In the genomic region with DNA sequence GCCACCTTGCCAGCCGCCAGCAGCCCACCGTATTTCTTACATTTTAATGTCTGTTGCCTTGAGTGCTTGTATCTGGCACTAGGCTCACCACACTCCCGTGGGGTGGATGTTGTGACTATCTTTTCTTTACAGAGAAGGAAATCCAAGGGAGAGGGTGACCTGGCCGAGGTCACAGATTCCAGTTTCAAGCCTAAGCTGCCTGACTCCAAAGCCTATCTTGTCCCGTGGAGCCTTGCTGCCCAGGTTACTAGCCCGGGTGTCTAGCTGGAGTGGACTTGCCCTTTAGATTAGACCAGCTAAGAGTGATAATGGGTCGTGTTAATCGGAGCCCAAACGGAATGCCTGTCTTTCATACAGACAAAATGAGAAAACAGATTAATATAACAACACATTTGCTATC, we compare ENCODE assay signal across 10 mouse cellular contexts. TPM values are rescaled to one million over a fixed set of nuclear protein-coding genes. Genes with fewer than 3 reads are reported as not detected.
DNase-seq lines count a peak whose midpoint lies in the region; ATAC-seq and TF ChIP-seq lines count a peak whose summit lies in the region.
"Had no signal": no experiment of that assay in that cellular context is flagged by ENCODE, and none has a peak within 500 bp of the region (broad histone marks: within the 10 kb centered on the region; RNA-seq: fewer than 3 reads in every experiment).

No protein-coding gene starts in this region.

- ATAC-seq in embryonic facial prominence, embryonic 14.5 days (ENCODE audit: low read depth) = no peak
- no peak for ATAC-seq in hindbrain, embryonic 16.5 days
- ATAC-seq in megakaryocyte-erythroid progenitor cell, adult 5-6 weeks (replicated peaks; ENCODE audit: low FRiP score, low TSS enrichment, poor library complexity, severe bottlenecking) = no peak

- peak overlapping the region; percentile 86; the same call in 1 of the 2 replicates for H3K27ac ChIP-seq in kidney, adult 2 months (ENCODE audit: insufficient read depth, low read depth, low read length)
- H3K27ac ChIP-seq in embryonic facial prominence, embryonic 14.5 days (replicated peaks; ENCODE audit: low read depth, low read length) = peak overlapping the region; percentile 99
- H3K27ac ChIP-seq in hindbrain, embryonic 16.5 days (ENCODE audit: low read depth, low read length) = peak overlapping the region; percentile 84

- peak overlapping the region; percentile 75 for H3K9ac ChIP-seq in embryonic facial prominence, embryonic 14.5 days (ENCODE audit: low read depth, low read length)
- peak overlapping the region; percentile 74; the same call in 1 of the 2 replicates for H3K9ac ChIP-seq in hindbrain, embryonic 16.5 days (ENCODE audit: low read depth, low read length)

- no peak for DNase-seq in kidney, adult 2 months
- DNase-seq in kidney, adult 8-10 months = no peak
- no peak for DNase-seq in embryonic facial prominence, embryonic 14.5 days (ENCODE audit: low spot score)
- peak; percentile 41 for DNase-seq in neural tube, embryonic 10.5 days (ENCODE audit: extremely low spot score, low spot score)
- DNase-seq in cerebellum, postnatal 25 days = no peak
- no peak for DNase-seq in natural killer cell, adult 2 months (ENCODE audit: low spot score in 2 of 2)
- DNase-seq: left cerebral cortex, postnatal 4 days; right cerebral cortex, adult 18-20 months had no signal

- no peak overlapping the region for H3K4me3 ChIP-seq in kidney, adult 2 months (ENCODE audit: insufficient read depth, low read depth, low read length)
- H3K4me3 ChIP-seq in embryonic facial prominence, embryonic 14.5 days (ENCODE audit: low read depth, low read length) = peak overlapping the region; percentile 43
- H3K4me3 ChIP-seq in hindbrain, embryonic 16.5 days (ENCODE audit: low read length) = no peak overlapping the region

- no peak for TF ChIP-seq CTCF in kidney, adult 2 months (conservative IDR thresholded peaks at IDR 0.05; ENCODE audit: insufficient read depth, insufficient read length, low read depth, low read length)

- H3K4me1 ChIP-seq in kidney, adult 2 months (ENCODE audit: control insufficient read depth, insufficient read depth, low read length) = peaks cover 10% of the 10 kb centered on the region; the same call in 1 of the 2 replicates
- peaks cover 32% of the 10 kb centered on the region for H3K4me1 ChIP-seq in embryonic facial prominence, embryonic 14.5 days (ENCODE audit: control insufficient read depth, insufficient read depth, low read length)
- peaks cover 21% of the 10 kb centered on the region for H3K4me1 ChIP-seq in hindbrain, embryonic 16.5 days (ENCODE audit: control insufficient read depth, insufficient read depth, low read depth, low read length)

- WGBS in kidney, adult 2 months = 55% methylated on average over 9 of the region's 9 CpGs
- WGBS in embryonic facial prominence, embryonic 14.5 days = 25% methylated on average over 9 of the region's 9 CpGs
- WGBS in hindbrain, embryonic 16.5 days = 12% methylated on average over 9 of the region's 9 CpGs

- H3K36me3 ChIP-seq in kidney, adult 2 months (ENCODE audit: control insufficient read depth, insufficient read depth, low read length) = no peaks in the 10 kb centered on the region
- no peaks in the 10 kb centered on the region for H3K36me3 ChIP-seq in embryonic facial prominence, embryonic 14.5 days (ENCODE audit: control insufficient read depth, insufficient read depth, low read length)
- H3K36me3 ChIP-seq in hindbrain, embryonic 16.5 days (ENCODE audit: control insufficient read depth, insufficient read depth, low read length) = no peaks in the 10 kb centered on the region

- H3K4me2 ChIP-seq in embryonic facial prominence, embryonic 14.5 days (ENCODE audit: low read depth, low read length) = peak overlapping the region; percentile 74
- H3K4me2 ChIP-seq in hindbrain, embryonic 16.5 days (ENCODE audit: low read length) = peak overlapping the region; percentile 78

- no peaks in the 10 kb centered on the region for H3K27me3 ChIP-seq in kidney, adult 2 months (replicated peaks; ENCODE audit: control insufficient read depth, insufficient read depth, low read length)
- no peaks in the 10 kb centered on the region for H3K27me3 ChIP-seq in embryonic facial prominence, embryonic 14.5 days (replicated peaks; ENCODE audit: control insufficient read depth, insufficient read depth, low read length)
- H3K27me3 ChIP-seq in hindbrain, embryonic 16.5 days (replicated peaks; ENCODE audit: control insufficient read depth, insufficient read depth, low read length) = no peaks in the 10 kb centered on the region

- H3K9me3 ChIP-seq in embryonic facial prominence, embryonic 14.5 days (ENCODE audit: control insufficient read depth, low read length) = no peaks in the 10 kb centered on the region
- H3K9me3 ChIP-seq in hindbrain, embryonic 16.5 days (ENCODE audit: control insufficient read depth, low read length) = no peaks in the 10 kb centered on the region

- no peak for TF ChIP-seq POLR2A in kidney, adult 2 months (IDR thresholded peaks at IDR 0.05; ENCODE audit: low read depth, low read length)

RNA-seq across cellular contexts. Expression of gene Id3, which starts 9.5 kb away (rescaled TPM):
- 259 and 289 TPM in 2 replicates for polyA plus RNA-seq in kidney, adult 2 months (2012; rRNA removed)
- 404 and 407 TPM in 2 replicates for polyA plus RNA-seq in embryonic facial prominence, embryonic 14.5 days (2014; fragmentation: Nextera tagmentation; extraction: Ambion mirVana)
- polyA plus RNA-seq in hindbrain, embryonic 16.5 days (2015; fragmentation: Nextera tagmentation; extraction: Ambion mirVana) = 214 and 226 TPM in 2 replicates
- 1.5 and 7.8 TPM in 2 replicates for total RNA-seq in megakaryocyte-erythroid progenitor cell, adult 5-6 weeks (2014; fragmentation: Nextera tagmentation)
- total RNA-seq in megakaryocyte-erythroid progenitor cell, adult 5-6 weeks (2017) = 1.9 and 3.1 TPM in 2 replicates

RNA-seq across cellular contexts. Expression of gene E2f2, which starts 38.4 kb away (rescaled TPM):
- 2.1 and 2.2 TPM in 2 replicates for polyA plus RNA-seq in kidney, adult 2 months (2012; rRNA removed)
- 7.9 and 10.1 TPM in 2 replicates for polyA plus RNA-seq in embryonic facial prominence, embryonic 14.5 days (2014; fragmentation: Nextera tagmentation; extraction: Ambion mirVana)
- 3.4 TPM in 2 replicates for polyA plus RNA-seq in hindbrain, embryonic 16.5 days (2015; fragmentation: Nextera tagmentation; extraction: Ambion mirVana)
- total RNA-seq in megakaryocyte-erythroid progenitor cell, adult 5-6 weeks (2014; fragmentation: Nextera tagmentation) = 11.1 and 17.0 TPM in 2 replicates
- 4.5 and 10.2 TPM in 2 replicates for total RNA-seq in megakaryocyte-erythroid progenitor cell, adult 5-6 weeks (2017)
